ENCODE assay signal across 9 mouse cellular contexts in the genomic region with DNA sequence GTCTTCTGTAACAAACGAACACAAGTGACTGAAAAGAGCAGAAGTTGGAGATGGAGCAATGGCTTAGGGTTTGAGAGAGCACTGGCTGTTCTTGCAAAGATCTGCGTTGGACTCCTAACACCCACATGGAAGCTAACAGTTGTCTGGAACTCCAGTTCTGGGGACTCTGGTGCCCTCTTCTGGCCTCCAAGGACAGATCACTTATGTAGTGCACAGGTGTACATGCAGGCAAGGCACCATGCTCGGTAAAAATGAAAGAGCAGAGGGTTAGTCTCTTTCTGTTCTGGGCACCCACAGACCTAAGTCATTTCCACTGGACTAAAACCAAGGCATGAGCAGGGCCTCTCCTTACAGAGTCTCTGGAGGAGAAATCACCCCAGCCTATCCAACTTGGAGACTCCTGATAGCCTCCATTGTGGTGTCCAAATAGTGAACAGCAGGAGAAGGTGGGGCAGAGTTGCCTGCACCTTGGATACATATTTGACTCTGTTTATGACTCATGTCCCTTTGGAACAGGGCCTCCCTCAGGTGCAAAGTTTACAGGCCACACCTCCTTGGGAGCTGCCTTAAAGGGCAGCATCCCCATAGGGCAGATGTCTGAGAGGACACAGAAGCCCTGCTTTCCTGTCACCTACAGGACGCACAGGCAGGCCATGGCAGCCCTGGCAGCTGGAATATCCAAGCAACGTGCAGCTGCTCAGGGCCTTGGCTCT. TPM values are rescaled to one million over a fixed set of nuclear protein-coding genes. Genes with fewer than 3 reads are reported as not detected.
DNase-seq lines count a peak whose midpoint lies in the region; ATAC-seq and TF ChIP-seq lines count a peak whose summit lies in the region.
"Had no signal": no experiment of that assay in that cellular context is flagged by ENCODE, and none has a peak within 500 bp of the region (broad histone marks: within the 10 kb centered on the region; RNA-seq: fewer than 3 reads in every experiment).

A gene (plus strand): TSS at position 600 of the 713 bp plus-strand sequence.

- no peak for TF ChIP-seq EP300 in heart, adult 2 months (IDR thresholded peaks at IDR 0.05; ENCODE audit: insufficient read depth, low read depth, low read length)

- no peaks in the 10 kb centered on the region for H3K27me3 ChIP-seq in heart, adult 2 months (ENCODE audit: control insufficient read depth, insufficient read depth, low read length)

- H3K9ac ChIP-seq in heart, adult 2 months (ENCODE audit: low read depth, low read length) = no peak within 1 kb of the TSS

- 82% methylated on average over 5 of the region's 5 CpGs for WGBS in heart, adult 2 months

- no peaks in the 10 kb centered on the region for H3K4me1 ChIP-seq in heart, adult 2 months (ENCODE audit: control insufficient read depth, insufficient read depth, low read length)

- H3K4me3 ChIP-seq in heart, adult 2 months = no peak within 1 kb of the TSS

- H3K79me2 ChIP-seq in heart, adult 2 months (replicated peaks; ENCODE audit: control insufficient read depth, insufficient read depth, low read length) = no peaks in the 10 kb centered on the region

- no peaks in the 10 kb centered on the region for H3K36me3 ChIP-seq in heart, adult 2 months (ENCODE audit: control insufficient read depth, insufficient read depth, low read length)

- no peak within 1 kb of the TSS for H3K27ac ChIP-seq in heart, adult 2 months

- no peak for DNase-seq in heart, adult 2 months
- no peak for DNase-seq in heart, postnatal 10 days
- peak; percentile 29 for DNase-seq in CD4-positive helper T cell, adult 2 months (ENCODE audit: low read depth, low spot score)
- DNase-seq in lung, postnatal 25 days (ENCODE audit: low spot score) = peak; percentile 37
- DNase-seq in gastrocnemius, postnatal 14 days = no peak
- no peak for DNase-seq in right cerebral cortex, postnatal 25 days
- DNase-seq in right cerebral cortex, postnatal 36 days (ENCODE audit: low spot score in 2 of 2) = no peak
- DNase-seq: cerebellum, postnatal 36 days had no signal

- intact Hi-C loops in heart, adult 2 months (cut with DNase I) = loop anchor here (5.0 kb wide), 1 partner anchor 93 kb away; no protein-coding TSS in a partner anchor
- intact Hi-C loops in heart, postnatal 10 days (cut with DNase I) = loop anchor here (5.0 kb wide), 1 partner anchor 673 kb away; no protein-coding TSS in a partner anchor
- intact Hi-C loops in gastrocnemius, postnatal 14 days (cut with DNase I; ENCODE audit: low total_unique reads) = loop anchor here (5.0 to 10.0 kb wide), 2 partner anchors 93 to 220 kb away; no protein-coding TSS in a partner anchor

- TF ChIP-seq POLR2A in heart, adult 2 months (IDR thresholded peaks at IDR 0.05; ENCODE audit: insufficient read depth, low read depth, low read length) = no peak

- peak; percentile 33; the same call in 1 of the 2 replicates for ATAC-seq in common myeloid progenitor, adult 5-6 weeks (replicated peaks; ENCODE audit: low read depth, poor library complexity, severe bottlenecking)

- peak; percentile 33 for TF ChIP-seq CTCF in heart, adult 2 months (IDR thresholded peaks at IDR 0.05)

RNA-seq across cellular contexts. Expression of the gene that starts here (rescaled TPM):
- total RNA-seq in heart, adult 2 months (2021) = not detected
- polyA plus RNA-seq in heart, adult 2 months (2012; rRNA removed) = not detected in 2 replicates
- not detected for total RNA-seq in heart, postnatal 10 days (2021)
- total RNA-seq in common myeloid progenitor, adult 5-6 weeks (2017) = 0.37 TPM in 1 of 2 replicates, not detected in the other
- not detected for total RNA-seq in gastrocnemius, postnatal 14 days (2021)

Comparison
In these comparisons a context has a peak if more than half of its experiments do, and no peak if none do; other contexts are left out.
1. Peak in ATAC-seq in common myeloid progenitor, adult 5-6 weeks; RNA of the gene not detected or under 1 TPM.
2. DNase-seq: peak in CD4-positive helper T cell, adult 2 months (single experiment) and lung, postnatal 25 days (single experiment); none in heart, adult 2 months (0 of 2), heart, postnatal 10 days (0 of 2), gastrocnemius, postnatal 14 days (single experiment), right cerebral cortex, postnatal 25 days (single experiment) and right cerebral cortex, postnatal 36 days (0 of 2).